Mouse (Mus musculus) liver, adult 2 months (tissue): ENCODE measurements around the gene A030014E15Rik.

Experiments
- CTCF ChIP-seq: fragments of 200-500 bp; IDR thresholded peaks from 2 replicates; pipeline ENCODE4 v1.5.1; 2011; ENCODE audit warnings: low read depth, low read length, control low read depth
- POLR2A ChIP-seq: fragments of 200-500 bp; IDR thresholded peaks from 2 replicates; pipeline ENCODE4 v1.6.1; 2011; ENCODE audit warnings: low read length, control low read depth; ENCODE audit not compliant: insufficient read depth; ENCODE audit errors: extremely low read depth

- TF ChIP-seq CTCF (no peak), POLR2A (no peak)
Measured at GRCm38 (mm10) chr1:82924650-82925049, at the start of gene A030014E15Rik.
